Mouse (Mus musculus): ENCODE results near the gene Gm11096.

- TF ChIP-seq POLR2A (IDR thresholded peaks at IDR 0.05; ENCODE audit: borderline replicate concordance, extremely low read depth, insufficient read depth, insufficient read length, poor library complexity, severe bottlenecking) (no peak), CTCF (IDR thresholded peaks at IDR 0.05; ENCODE audit: borderline replicate concordance, extremely low read depth, insufficient read depth, insufficient read length) (no peak)
Observed at GRCm38 (mm10) chr17:81393040-81393439, 48.5 kb upstream of the Gm11096 start.
